Mouse (Mus musculus) heart, adult 2 months (tissue): Measurements from ENCODE around the gene Cdh18. TPM values are rescaled to one million over a fixed set of nuclear protein-coding genes. Genes with fewer than 3 reads are reported as not detected.

Source experiments
- DNase-seq, 2 experiments: peaks; one replicate each; pipeline ENCODE4 v3.0.0; 2021
- H3K27ac ChIP-seq: fragments of 200-600 bp; 2 replicates; pipeline ENCODE4 v1.8.1; 2022
- H3K27me3 ChIP-seq: fragments of 200-500 bp; 2 replicates; pipeline ENCODE4 v1.6.1; 2012; ENCODE audit warnings: mild to moderate bottlenecking, low read length, inconsistent platforms, mixed read lengths; ENCODE audit not compliant: control insufficient read depth, insufficient read depth
- H3K36me3 ChIP-seq: fragments of 200-500 bp; 2 replicates; pipeline ENCODE4 v1.6.1; 2012; ENCODE audit warnings: low read length, inconsistent platforms; ENCODE audit not compliant: control insufficient read depth, insufficient read depth
- H3K4me1 ChIP-seq: fragments of 200-500 bp; 2 replicates; pipeline ENCODE4 v1.6.1; 2011; ENCODE audit warnings: low read length; ENCODE audit not compliant: control insufficient read depth, insufficient read depth
- H3K4me3 ChIP-seq: fragments of 200-600 bp; 2 replicates; pipeline ENCODE4 v1.8.1; 2022
- H3K79me2 ChIP-seq: fragments of 200-500 bp; replicated peaks from 2 replicates; pipeline ENCODE4 v1.6.1; 2012; ENCODE audit warnings: mild to moderate bottlenecking, inconsistent platforms, low read length, moderate library complexity, mixed read lengths; ENCODE audit not compliant: control insufficient read depth, insufficient read depth
- H3K9ac ChIP-seq: fragments of 200-500 bp; 2 replicates; pipeline ENCODE4 v1.6.1; 2012; ENCODE audit warnings: low read depth, mild to moderate bottlenecking, control low read depth, inconsistent platforms, low read length, mixed read lengths
- CTCF ChIP-seq: fragments of 200-600 bp; IDR thresholded peaks from 2 replicates; pipeline ENCODE4 v1.8.1; 2022; ENCODE audit warnings: antibody characterized with exemption, mild to moderate bottlenecking, moderate library complexity
- EP300 ChIP-seq: fragments of 200-500 bp; IDR thresholded peaks from 2 replicates; pipeline ENCODE4 v1.6.1; 2011; ENCODE audit warnings: low read depth, low read length, control low read depth; ENCODE audit not compliant: insufficient read depth
- POLR2A ChIP-seq: fragments of 200-500 bp; IDR thresholded peaks from 2 replicates; pipeline ENCODE4 v1.6.1; 2011; ENCODE audit warnings: mild to moderate bottlenecking, low read depth, low read length, control low read depth; ENCODE audit not compliant: insufficient read depth
- WGBS: fragments of 180-500 bp; shearing (Covaris S2); methylation state at CpG from one replicate; pipeline ENCODE4 v1.1.7; 2018; 5-methylcytosine and 5-hydroxymethylcytosine counted together
- intact Hi-C: fragments of 180-260 bp; cut with DNase I; formaldehyde crosslinking; loops from one replicate; pipeline ENCODE4 v1.15.1; 2025
- polyA plus RNA-seq: library from polyadenylated mRNA; depleted of rRNA; stranded (reverse); fragments of >200 nt; gene quantifications from 2 replicates; pipeline ENCODE4 v1.2.3, GENCODE M21; 2012
- total RNA-seq, 2 experiments: library from RNA; stranded (reverse); gene quantifications; 2 replicates each; pipeline ENCODE4 v1.2.3; 2021

Gene Cdh18
- total and polyA plus RNA-seq, 3 experiments, result 0.04 TPM; not detected in 2

GRCm38 (mm10) chr15:23420010-23420409 is 871.2 kb downstream of the Cdh18 start:
- no peak overlapping the region for H3K27ac ChIP-seq
- intact Hi-C loops, result no loop called here
- no peaks in the 10 kb centered on the region for H3K27me3 ChIP-seq
- no peaks in the 10 kb centered on the region for H3K79me2 ChIP-seq
- H3K4me1 ChIP-seq, result no peaks in the 10 kb centered on the region
- TF ChIP-seq EP300 (no peak), POLR2A (no peak), CTCF (no peak)
- DNase-seq, result no peak
- H3K9ac ChIP-seq, result no peak overlapping the region
- 51% methylated on average over 3 of the region's 3 CpGs for WGBS
- H3K36me3 ChIP-seq, result no peaks in the 10 kb centered on the region
- no peak overlapping the region for H3K4me3 ChIP-seq

- H3K36me3 ChIP-seq, result no peaks in the 10 kb centered on the region
- no peaks in the 10 kb centered on the region for H3K27me3 ChIP-seq
- H3K4me1 ChIP-seq, result no peaks in the 10 kb centered on the region
- H3K9ac ChIP-seq, result no peak overlapping the region
- 69% methylated on average over 5 of the region's 5 CpGs for WGBS
- no peak overlapping the region for H3K27ac ChIP-seq
- H3K4me3 ChIP-seq, result no peak overlapping the region
- DNase-seq, result no peak
- intact Hi-C loops, result no loop called here
- no peak for TF ChIP-seq CTCF
- TF ChIP-seq EP300, result no peak
- no peak for TF ChIP-seq POLR2A
- no peaks in the 10 kb centered on the region for H3K79me2 ChIP-seq
These were observed 881.2 kb downstream of the Cdh18 start for GRCm38 (mm10) chr15:23430021-23430420.

GRCm38 (mm10) chr15:23448542-23448941 is 899.7 kb downstream of the Cdh18 start:
- Histone ChIP-seq H3K79me2 (no peaks in the 10 kb centered on the region), H3K27me3 (no peaks in the 10 kb centered on the region), H3K4me1 (no peaks in the 10 kb centered on the region), H3K27ac (no peak overlapping the region), H3K9ac (no peak overlapping the region), H3K36me3 (no peaks in the 10 kb centered on the region), H3K4me3 (no peak overlapping the region)
- intact Hi-C loops, result no loop called here
- TF ChIP-seq POLR2A (no peak), EP300 (no peak), CTCF (no peak)
- WGBS, result 63% methylated on average over 1 of the region's 1 CpGs
- DNase-seq, result no peak

- Histone ChIP-seq H3K27ac (no peak overlapping the region), H3K36me3 (no peaks in the 10 kb centered on the region), H3K9ac (no peak overlapping the region), H3K27me3 (no peaks in the 10 kb centered on the region), H3K4me1 (no peaks in the 10 kb centered on the region), H3K4me3 (no peak overlapping the region), H3K79me2 (no peaks in the 10 kb centered on the region)
- intact Hi-C loops, result no loop called here
- DNase-seq, result no peak
- no peak for TF ChIP-seq CTCF
- no peak for TF ChIP-seq POLR2A
- TF ChIP-seq EP300, result no peak
- WGBS, result 16% methylated on average over 9 of the region's 9 CpGs
These were observed 903.3 kb downstream of the Cdh18 start for GRCm38 (mm10) chr15:23452098-23452625.

- Histone ChIP-seq H3K4me1 (no peaks in the 10 kb centered on the region), H3K4me3 (no peak overlapping the region), H3K27me3 (no peaks in the 10 kb centered on the region), H3K27ac (no peak overlapping the region), H3K79me2 (no peaks in the 10 kb centered on the region), H3K9ac (no peak overlapping the region), H3K36me3 (no peaks in the 10 kb centered on the region)
- no peak for DNase-seq
- intact Hi-C loops, result no loop called here
- no peak for TF ChIP-seq EP300
- TF ChIP-seq POLR2A, result no peak
- no peak for TF ChIP-seq CTCF
- WGBS, result 56% methylated on average over 6 of the region's 6 CpGs
These were observed 904.5 kb downstream of the Cdh18 start for GRCm38 (mm10) chr15:23453331-23453730.

GRCm38 (mm10) chr15:23455344-23455743 is 906.5 kb downstream of the Cdh18 start:
- Histone ChIP-seq H3K79me2 (no peaks in the 10 kb centered on the region), H3K9ac (no peak overlapping the region), H3K4me3 (no peak overlapping the region), H3K4me1 (no peaks in the 10 kb centered on the region), H3K36me3 (no peaks in the 10 kb centered on the region), H3K27me3 (no peaks in the 10 kb centered on the region), H3K27ac (no peak overlapping the region)
- 81% methylated on average over 7 of the region's 7 CpGs for WGBS
- DNase-seq, result no peak
- TF ChIP-seq EP300 (no peak), CTCF (no peak), POLR2A (no peak)
- intact Hi-C loops, result no loop called here
